Mouse (Mus musculus) lung, postnatal 0 days (tissue): ENCODE results near the gene Gins2. TPM values are rescaled to one million over a fixed set of nuclear protein-coding genes. Genes with fewer than 3 reads are reported as not detected.

ENCODE experiments used
- ATAC-seq: fragments of 200-750 bp; cut with Nextera tagmentation; 2 replicates; pipeline ENCODE4 v1.8.0; 2017; ENCODE audit warnings: moderate library complexity
- DNase-seq: peaks from one replicate; pipeline ENCODE4 v3.0.0-alpha.2; 2016; ENCODE audit warnings: low spot score
- H3K27ac ChIP-seq: fragments of 300-500 bp; sonication (generic); 2 replicates; pipeline ENCODE4 v1.5.1; 2014; ENCODE audit warnings: antibody characterized with exemption, mild to moderate bottlenecking, low read length, mixed read lengths
- H3K27me3 ChIP-seq: fragments of 300-500 bp; sonication (generic); replicated peaks from 2 replicates; pipeline ENCODE4 v1.6.1; 2014; ENCODE audit warnings: low read length, mixed read lengths; ENCODE audit not compliant: insufficient read depth
- H3K36me3 ChIP-seq: fragments of 300-500 bp; sonication (generic); 2 replicates; pipeline ENCODE4 v1.6.1; 2014; ENCODE audit warnings: low read length, mixed read lengths; ENCODE audit not compliant: insufficient read depth
- H3K4me1 ChIP-seq: fragments of 300-500 bp; sonication (generic); 2 replicates; pipeline ENCODE4 v1.6.1; 2014; ENCODE audit warnings: antibody characterized with exemption, low read depth, low read length, mixed read lengths; ENCODE audit not compliant: insufficient read depth
- H3K4me2 ChIP-seq: fragments of 300-500 bp; sonication (generic); replicated peaks from 2 replicates; pipeline ENCODE4 v1.6.1; 2014; ENCODE audit warnings: low read depth, mild to moderate bottlenecking, low read length, moderate library complexity, mixed read lengths
- H3K4me3 ChIP-seq: fragments of 300-500 bp; sonication (generic); 2 replicates; pipeline ENCODE4 v1.5.1; 2014; ENCODE audit warnings: low read depth, low read length
- H3K9ac ChIP-seq: fragments of 300-500 bp; sonication (generic); replicated peaks from 2 replicates; pipeline ENCODE4 v1.6.1; 2014; ENCODE audit warnings: low read depth, mild to moderate bottlenecking
- H3K9me3 ChIP-seq: fragments of 300-500 bp; sonication (generic); 2 replicates; pipeline ENCODE4 v1.6.1; 2016; ENCODE audit warnings: low read length, mixed read lengths
- CTCF ChIP-seq: IDR thresholded peaks from 2 replicates; pipeline ENCODE4 v1.5.1; 2016; ENCODE audit warnings: antibody characterized with exemption, mild to moderate bottlenecking
- EP300 ChIP-seq: IDR thresholded peaks from 2 replicates; pipeline ENCODE4 v1.6.1; 2016; ENCODE audit warnings: antibody characterized with exemption, mild to moderate bottlenecking, control low read depth
- WGBS: fragments of 180-500 bp; shearing (Covaris S2); extraction: QIAGEN DNeasy Blood & Tissue Kit; methylation state at CpG from one replicate; pipeline ENCODE4 v1.1.7; 2014; 5-methylcytosine and 5-hydroxymethylcytosine counted together
- polyA plus RNA-seq: library from polyadenylated mRNA; unstranded; fragments of >200 nt; fragmentation: Nextera tagmentation; extraction: Ambion mirVana; gene quantifications from 2 replicates; pipeline ENCODE4 v1.2.1, GENCODE M21; 2015

The Gins2 gene
- polyA plus RNA-seq, 1 experiment from 2014 or later: 10.9 TPM

- no peak overlapping the region for H3K27ac ChIP-seq
- DNase-seq (no peak), ATAC-seq (no peak)
- TF ChIP-seq CTCF (no peak), EP300 (no peak)
- 80% methylated on average over 11 of the region's 11 CpGs for WGBS
- no peaks in the 10 kb centered on the region for H3K27me3 ChIP-seq
- no peak overlapping the region for H3K4me3 ChIP-seq
- no peak overlapping the region for H3K4me2 ChIP-seq
- H3K9me3 ChIP-seq: no peaks in the 10 kb centered on the region
- 0 out of 2 replicates have a peak, but pooled peaks cover 4% of the 10 kb centered on the region for H3K36me3 ChIP-seq
- H3K4me1 ChIP-seq: peaks cover 20% of the 10 kb centered on the region
- no peak overlapping the region for H3K9ac ChIP-seq
Measured at GRCm38 (mm10) chr8:120559654-120560053, 29.4 kb downstream of the Gins2 start.

- DNase-seq (no peak), ATAC-seq (no peak)
- Histone ChIP-seq H3K9me3 (no peaks in the 10 kb centered on the region), H3K27ac (no peak overlapping the region), H3K4me3 (no peak overlapping the region), H3K9ac (no peak overlapping the region), H3K36me3 (0 out of 2 replicates have a peak, but pooled peaks cover 4% of the 10 kb centered on the region), H3K27me3 (no peaks in the 10 kb centered on the region), H3K4me2 (no peak overlapping the region), H3K4me1 (peaks cover 8% of the 10 kb centered on the region)
- TF ChIP-seq CTCF (no peak), EP300 (no peak)
- WGBS: 69% methylated on average over 4 of the region's 4 CpGs
Measured at GRCm38 (mm10) chr8:120558162-120558561, 30.9 kb downstream of the Gins2 start.

- Histone ChIP-seq H3K27me3 (no peaks in the 10 kb centered on the region), H3K4me3 (no peak overlapping the region), H3K9me3 (no peaks in the 10 kb centered on the region), H3K36me3 (0 out of 2 replicates have a peak, but pooled peaks cover 4% of the 10 kb centered on the region), H3K9ac (no peak overlapping the region), H3K27ac (no peak overlapping the region), H3K4me1 (peaks cover under 1% of the 10 kb centered on the region), H3K4me2 (no peak overlapping the region)
- TF ChIP-seq CTCF (no peak), EP300 (no peak)
- WGBS: 55% methylated on average over 15 of the region's 15 CpGs
- no peak for ATAC-seq
- DNase-seq: peak; percentile 59
Measured at GRCm38 (mm10) chr8:120557170-120557965, 31.7 kb downstream of the Gins2 start.

GRCm38 (mm10) chr8:120556198-120556892 lies 32.8 kb downstream of the Gins2 start:
- ATAC-seq: no peak
- Histone ChIP-seq H3K27me3 (no peaks in the 10 kb centered on the region), H3K27ac (no peak overlapping the region), H3K4me3 (no peak overlapping the region), H3K9ac (no peak overlapping the region), H3K36me3 (0 out of 2 replicates have a peak, but pooled peaks cover 4% of the 10 kb centered on the region), H3K4me2 (no peak overlapping the region), H3K4me1 (no peaks in the 10 kb centered on the region), H3K9me3 (no peaks in the 10 kb centered on the region)
- DNase-seq: no peak
- TF ChIP-seq EP300 (no peak), CTCF (no peak)
- 64% methylated on average over 20 of the region's 20 CpGs for WGBS

- ATAC-seq: no peak
- no peak overlapping the region for H3K9ac ChIP-seq
- no peaks in the 10 kb centered on the region for H3K9me3 ChIP-seq
- no peaks in the 10 kb centered on the region for H3K27me3 ChIP-seq
- 89% methylated on average over 18 of the region's 18 CpGs for WGBS
- peaks cover 7% of the 10 kb centered on the region; the same call in 1 of the 2 replicates for H3K4me1 ChIP-seq
- DNase-seq: no peak
- H3K4me2 ChIP-seq: no peak overlapping the region
- H3K27ac ChIP-seq: no peak overlapping the region
- TF ChIP-seq EP300 (no peak), CTCF (no peak)
- no peak overlapping the region for H3K4me3 ChIP-seq
- H3K36me3 ChIP-seq: 0 out of 2 replicates have a peak, but pooled peaks cover 4% of the 10 kb centered on the region
Measured at GRCm38 (mm10) chr8:120554466-120555039, 34.6 kb downstream of the Gins2 start.

- ATAC-seq (no peak), DNase-seq (no peak)
- Histone ChIP-seq H3K4me1 (peaks cover 15% of the 10 kb centered on the region; the same call in 1 of the 2 replicates), H3K9ac (no peak overlapping the region), H3K9me3 (no peaks in the 10 kb centered on the region), H3K27ac (no peak overlapping the region), H3K4me3 (no peak overlapping the region), H3K36me3 (0 out of 2 replicates have a peak, but pooled peaks cover under 1% of the 10 kb centered on the region), H3K27me3 (no peaks in the 10 kb centered on the region), H3K4me2 (no peak overlapping the region)
- WGBS: 91% methylated on average over 24 of the region's 24 CpGs
- TF ChIP-seq CTCF (no peak), EP300 (no peak)
Measured at GRCm38 (mm10) chr8:120553441-120554123, 35.5 kb downstream of the Gins2 start.
